ENCODE assay signal across 15 mouse cellular contexts in the genomic region with DNA sequence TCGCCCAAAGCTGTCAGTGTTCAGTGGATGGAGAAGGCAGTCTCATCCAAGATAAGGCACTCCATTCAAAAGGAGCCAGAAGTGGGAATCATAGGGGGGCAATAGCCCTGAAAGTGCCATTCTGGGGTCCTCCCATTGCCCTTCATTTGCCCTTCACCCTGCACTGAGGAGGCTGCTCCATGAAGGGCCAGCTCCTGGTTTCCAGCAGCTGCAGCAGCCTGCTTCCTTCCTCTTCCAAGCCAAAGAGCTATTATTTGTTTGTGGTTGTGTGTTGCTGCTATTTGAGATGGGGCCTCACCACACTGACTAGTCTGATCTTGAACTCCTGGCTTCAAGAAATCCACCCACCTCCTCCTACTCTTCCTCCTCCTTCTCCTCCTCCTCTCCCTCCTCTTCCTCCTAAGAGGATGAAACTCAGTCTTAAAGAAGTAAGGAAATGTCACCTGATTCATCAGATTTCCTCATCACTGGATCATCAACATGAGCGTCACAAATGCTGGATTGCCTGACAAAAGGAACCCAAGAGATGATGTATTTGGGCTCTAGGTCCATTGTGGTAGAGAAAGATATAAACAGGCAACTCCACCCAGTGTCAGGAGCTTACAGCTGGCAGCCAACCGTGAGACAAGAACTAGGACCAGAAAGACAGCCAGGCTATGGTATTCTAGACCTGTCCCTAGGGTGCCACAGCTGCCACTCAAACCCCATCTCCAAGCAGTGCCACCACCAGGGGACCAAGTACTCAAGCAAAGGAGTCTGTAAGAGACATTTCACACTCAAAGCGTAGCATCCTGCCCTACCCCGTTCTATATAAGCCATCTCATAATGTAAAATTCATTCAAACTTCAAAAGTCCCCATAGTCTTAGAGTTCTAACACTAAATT. TPM values are rescaled to one million over a fixed set of nuclear protein-coding genes. Genes with fewer than 3 reads are reported as not detected.
A peak's percentile ranks its signal among the peaks of the same experiment; 100 is the strongest.
DNase-seq lines count a peak whose midpoint lies in the region; ATAC-seq and TF ChIP-seq lines count a peak whose summit lies in the region.
"Had no signal": no experiment of that assay in that cellular context is flagged by ENCODE, and none has a peak within 500 bp of the region (broad histone marks: within the 10 kb centered on the region; RNA-seq: fewer than 3 reads in every experiment).

No protein-coding gene starts in this region.

- TF ChIP-seq POLR2A in lung, adult 2 months (IDR thresholded peaks at IDR 0.05; ENCODE audit: borderline replicate concordance, extremely low read depth, low read depth, low read length) = no peak

- no peak overlapping the region for H3K9ac ChIP-seq in hindbrain, embryonic 11.5 days (ENCODE audit: low read depth, low read length)
- no peak overlapping the region for H3K9ac ChIP-seq in lung, embryonic 16.5 days (ENCODE audit: low read length)
- no peak overlapping the region for H3K9ac ChIP-seq in intestine, postnatal 0 days (ENCODE audit: low read depth, low read length)
- H3K9ac ChIP-seq: embryonic facial prominence, embryonic 12.5 days; neural tube, embryonic 12.5 days had no signal

- H3K4me1 ChIP-seq in hindbrain, embryonic 10.5 days (replicated peaks) = peaks cover 57% of the 10 kb centered on the region
- H3K4me1 ChIP-seq in hindbrain, embryonic 11.5 days (replicated peaks; ENCODE audit: control insufficient read depth, insufficient read depth, low read length) = peaks cover 5% of the 10 kb centered on the region
- H3K4me1 ChIP-seq in lung, embryonic 16.5 days (replicated peaks; ENCODE audit: control insufficient read depth, insufficient read depth, low read length) = peaks cover 70% of the 10 kb centered on the region
- peaks cover 37% of the 10 kb centered on the region for H3K4me1 ChIP-seq in lung, adult 2 months (ENCODE audit: control insufficient read depth, insufficient read depth, low read length)
- H3K4me1 ChIP-seq in intestine, postnatal 0 days (replicated peaks; ENCODE audit: control insufficient read depth, insufficient read depth, low read length) = peaks cover 21% of the 10 kb centered on the region

- no peak overlapping the region for H3K4me3 ChIP-seq in hindbrain, embryonic 10.5 days
- no peak overlapping the region for H3K4me3 ChIP-seq in hindbrain, embryonic 11.5 days (ENCODE audit: low read depth, low read length)
- no peak overlapping the region for H3K4me3 ChIP-seq in lung, embryonic 16.5 days (ENCODE audit: low read length)
- no peak overlapping the region for H3K4me3 ChIP-seq in lung, adult 2 months (replicated peaks; ENCODE audit: extremely low read depth, low read depth, low read length)
- H3K4me3 ChIP-seq in intestine, postnatal 0 days (ENCODE audit: low read depth, low read length) = no peak overlapping the region
- H3K4me3 ChIP-seq: embryonic facial prominence, embryonic 12.5 days; neural tube, embryonic 12.5 days had no signal

- ATAC-seq in hindbrain, embryonic 11.5 days (ENCODE audit: low FRiP score) = no peak
- no peak for ATAC-seq in lung, embryonic 16.5 days (ENCODE audit: low read depth)
- ATAC-seq in intestine, postnatal 0 days = no peak

- no peak overlapping the region for H3K4me2 ChIP-seq in hindbrain, embryonic 11.5 days (replicated peaks; ENCODE audit: low read depth, low read length)
- no peak overlapping the region for H3K4me2 ChIP-seq in lung, embryonic 16.5 days (ENCODE audit: low read depth, low read length)
- H3K4me2 ChIP-seq in intestine, postnatal 0 days (replicated peaks; ENCODE audit: low read depth) = no peak overlapping the region
- H3K4me2 ChIP-seq: embryonic facial prominence, embryonic 12.5 days; neural tube, embryonic 12.5 days had no signal

- 84% methylated on average over 5 of the region's 5 CpGs for WGBS in hindbrain, embryonic 10.5 days
- WGBS in hindbrain, embryonic 11.5 days = 79% methylated on average over 5 of the region's 5 CpGs
- WGBS in lung, embryonic 16.5 days = 71% methylated on average over 5 of the region's 5 CpGs
- 54% methylated on average over 5 of the region's 5 CpGs for WGBS in lung, adult 2 months
- WGBS in intestine, postnatal 0 days = 79% methylated on average over 5 of the region's 5 CpGs

- no peak for TF ChIP-seq CTCF in lung, adult 2 months (IDR thresholded peaks at IDR 0.05; ENCODE audit: insufficient read depth, low read length)
- TF ChIP-seq CTCF in intestine, postnatal 0 days (IDR thresholded peaks at IDR 0.05; ENCODE audit: low read depth) = no peak

- no peaks in the 10 kb centered on the region; the same call in 1 of the 2 replicates for H3K36me3 ChIP-seq in hindbrain, embryonic 10.5 days
- H3K36me3 ChIP-seq in hindbrain, embryonic 11.5 days (ENCODE audit: control insufficient read depth, insufficient read depth, low read length) = no peaks in the 10 kb centered on the region
- no peaks in the 10 kb centered on the region for H3K36me3 ChIP-seq in lung, embryonic 16.5 days (ENCODE audit: control insufficient read depth, insufficient read depth, low read length)
- H3K36me3 ChIP-seq in intestine, postnatal 0 days (ENCODE audit: control insufficient read depth, insufficient read depth) = no peaks in the 10 kb centered on the region
- H3K36me3 ChIP-seq: embryonic facial prominence, embryonic 12.5 days; neural tube, embryonic 12.5 days had no signal

- H3K27ac ChIP-seq in hindbrain, embryonic 10.5 days = peak overlapping the region; percentile 53; the same call in 1 of the 2 replicates
- H3K27ac ChIP-seq in hindbrain, embryonic 11.5 days (ENCODE audit: low read depth, low read length) = no peak overlapping the region
- H3K27ac ChIP-seq in lung, embryonic 16.5 days (ENCODE audit: low read length) = peak overlapping the region; percentile 34; the same call in 1 of the 2 replicates
- 0 out of 2 replicates have a peak overlapping the region, but pooled peaks have one; percentile 21 for H3K27ac ChIP-seq in intestine, postnatal 0 days (ENCODE audit: low read depth, low read length)
- H3K27ac ChIP-seq: embryonic facial prominence, embryonic 12.5 days; neural tube, embryonic 12.5 days had no signal

- no peak for DNase-seq in hindbrain, embryonic 10.5 days (ENCODE audit: low spot score)
- DNase-seq in hindbrain, embryonic 11.5 days (ENCODE audit: low spot score) = no peak
- no peak for DNase-seq in lung, adult 2 months
- DNase-seq in spleen, postnatal 36 days (ENCODE audit: low spot score in 2 of 2) = peak; percentile 62 to 65
- DNase-seq in layer of hippocampus, postnatal 10 days (ENCODE audit: low spot score in 2 of 2) = no peak
- DNase-seq in gastrocnemius, postnatal 4 days (ENCODE audit: low spot score in 2 of 2) = no peak
- DNase-seq: cerebellum, adult 11-12 months; gastrocnemius, postnatal 10 days; heart, postnatal 14 days; kidney, postnatal 14 days; layer of hippocampus, postnatal 36 days had no signal

- no peaks in the 10 kb centered on the region for H3K9me3 ChIP-seq in hindbrain, embryonic 10.5 days
- H3K9me3 ChIP-seq in hindbrain, embryonic 11.5 days (ENCODE audit: control insufficient read depth, low read length) = no peaks in the 10 kb centered on the region
- H3K9me3 ChIP-seq in lung, embryonic 16.5 days (ENCODE audit: control insufficient read depth, low read length) = no peaks in the 10 kb centered on the region
- H3K9me3 ChIP-seq in intestine, postnatal 0 days (ENCODE audit: control insufficient read depth) = no peaks in the 10 kb centered on the region
- H3K9me3 ChIP-seq: embryonic facial prominence, embryonic 12.5 days; neural tube, embryonic 12.5 days had no signal

- H3K27me3 ChIP-seq in hindbrain, embryonic 10.5 days (ENCODE audit: insufficient read depth, poor library complexity, severe bottlenecking) = no peaks in the 10 kb centered on the region
- no peaks in the 10 kb centered on the region for H3K27me3 ChIP-seq in hindbrain, embryonic 11.5 days (ENCODE audit: control insufficient read depth, insufficient read depth, low read length)
- no peaks in the 10 kb centered on the region for H3K27me3 ChIP-seq in lung, embryonic 16.5 days (ENCODE audit: control insufficient read depth, insufficient read depth, low read depth, low read length)
- no peaks in the 10 kb centered on the region for H3K27me3 ChIP-seq in intestine, postnatal 0 days (replicated peaks; ENCODE audit: control insufficient read depth, insufficient read depth, low read length)
- H3K27me3 ChIP-seq: embryonic facial prominence, embryonic 12.5 days; neural tube, embryonic 12.5 days had no signal

RNA-seq across cellular contexts. Expression of a gene that starts 11.3 kb away (rescaled TPM):
- 22.0 and 25.9 TPM in 2 replicates for polyA plus RNA-seq in hindbrain, embryonic 10.5 days (2016; fragmentation: Nextera tagmentation; extraction: Ambion mirVana)
- polyA plus RNA-seq in hindbrain, embryonic 11.5 days (2014; fragmentation: Nextera tagmentation; extraction: Ambion mirVana) = 25.5 and 28.3 TPM in 2 replicates
- 22.3 and 24.8 TPM in 2 replicates for polyA plus RNA-seq in lung, embryonic 16.5 days (2015; fragmentation: Nextera tagmentation; extraction: Ambion mirVana)
- polyA plus RNA-seq in lung, adult 2 months (2012; rRNA removed) = 14.1 and 14.7 TPM in 2 replicates
- polyA plus RNA-seq in intestine, postnatal 0 days (2015; fragmentation: Nextera tagmentation; extraction: Ambion mirVana) = 7.9 and 8.7 TPM in 2 replicates
- 10 to 100 TPM; 33.0 to 34.1 TPM for total RNA-seq in layer of hippocampus, postnatal 10 days (2021)
- 10 to 100 TPM; 11.6 to 12.0 TPM for total RNA-seq in gastrocnemius, postnatal 4 days (2021)

Comparison
In these comparisons a context has a peak if more than half of its experiments do, and no peak if none do; other contexts are left out.
1. DNase-seq: peak in spleen, postnatal 36 days (2 of 2); none in hindbrain, embryonic 10.5 days (single experiment), hindbrain, embryonic 11.5 days (single experiment), lung, adult 2 months (single experiment), layer of hippocampus, postnatal 10 days (0 of 2) and gastrocnemius, postnatal 4 days (0 of 2).